Mouse (Mus musculus) hematopoietic stem cell, adult 5-6 weeks (primary cell): ENCODE data around the gene Shisa9. TPM values are rescaled to one million over a fixed set of nuclear protein-coding genes. Genes with fewer than 3 reads are reported as not detected.

Source experiments
- ATAC-seq, 2 experiments: fragments of 125-278 bp in 1 of 2; replicated peaks in 1 of 2; 2 replicates each; pipeline ENCODE4 v1.8.0; 2016 to 2017; ENCODE audit warnings: inconsistent platforms in 2 of 2, mild to moderate bottlenecking in 2 of 2, moderate number of reproducible peaks in 2 of 2, low read depth in 1 of 2, moderate TSS enrichment in 1 of 2; ENCODE audit not compliant: low FRiP score in 2 of 2, poor library complexity in 2 of 2, severe bottlenecking in 2 of 2, insufficient read depth in 1 of 2, low TSS enrichment in 1 of 2
- total RNA-seq: library from RNA; stranded (forward); fragments of 172-1452, 232-1000 nt; gene quantifications from 2 replicates; pipeline ENCODE4 v1.2.3, GENCODE M21; 2017

The Shisa9 gene
- total RNA-seq, 1 experiment from 2014 or later: not detected

GRCm38 (mm10) chr16:12119463-12119862, 135.6 kb downstream of the Shisa9 start:
- no peak for ATAC-seq

DNA sequence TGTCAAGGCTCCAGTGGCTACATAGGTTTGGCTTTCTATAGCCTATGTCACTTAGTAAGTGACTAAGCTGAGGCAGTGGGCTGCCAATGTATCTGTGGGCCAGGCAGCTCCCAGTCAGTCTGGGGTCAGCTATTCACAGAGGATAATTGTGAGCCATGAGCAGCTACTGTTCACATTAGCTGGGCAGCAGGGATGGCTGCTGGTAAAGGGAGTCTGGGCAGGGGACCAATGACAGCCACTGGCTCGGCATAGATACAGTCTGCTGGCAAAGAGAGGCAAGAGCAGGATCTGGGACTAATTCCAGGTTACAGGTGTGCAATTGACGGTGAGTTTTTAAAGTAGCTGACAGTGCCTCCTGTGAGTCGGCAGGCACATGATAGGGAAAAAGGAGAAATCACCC, 145.9 kb downstream of the Shisa9 start:
- ATAC-seq: no peak

DNA sequence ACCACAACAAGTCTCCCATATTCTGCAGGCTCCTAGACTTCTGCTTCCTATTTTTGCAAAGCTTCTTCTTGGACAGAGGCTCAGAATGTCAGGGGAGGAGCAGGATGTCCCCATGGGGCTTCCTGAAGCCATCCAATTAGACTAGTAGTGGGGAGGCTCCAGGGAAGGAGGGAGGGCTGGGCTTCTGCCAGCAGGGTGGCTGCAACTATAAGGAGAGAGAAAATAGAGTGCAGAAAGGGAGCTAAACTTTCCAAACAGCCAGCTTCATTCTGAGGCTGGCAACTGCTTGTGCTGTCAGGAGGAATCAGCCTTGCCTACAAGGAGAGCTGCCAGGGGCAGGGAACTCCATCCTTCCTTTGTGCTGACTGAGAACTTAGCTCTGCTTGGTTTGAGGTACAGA, 162.8 kb downstream of the Shisa9 start:
- no peak for ATAC-seq

DNA sequence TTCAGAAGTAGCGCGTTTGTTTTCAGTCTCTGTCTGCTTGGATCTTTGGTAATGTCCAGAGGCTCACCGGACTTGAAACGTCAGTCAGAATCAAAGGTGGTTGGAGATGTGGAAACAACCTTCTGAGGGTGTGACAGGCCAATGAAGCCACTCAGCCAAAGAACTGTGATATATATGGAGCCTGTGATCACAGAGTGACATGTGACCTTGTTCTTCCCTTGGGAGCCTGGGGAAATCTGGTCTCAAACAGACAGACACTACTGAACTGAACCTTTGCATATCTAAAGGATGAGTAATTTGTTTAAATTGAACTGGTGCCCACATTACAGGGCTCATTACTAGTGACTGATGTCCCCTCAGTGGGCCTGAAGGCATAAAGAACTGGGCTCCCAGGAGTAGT, 168.1 kb downstream of the Shisa9 start:
- ATAC-seq: no peak

- no peak for ATAC-seq
Measured at GRCm38 (mm10) chr16:12154476-12154875, 170.6 kb downstream of the Shisa9 start.

- ATAC-seq: no peak
Measured at GRCm38 (mm10) chr16:12173482-12174041, 189.6 kb downstream of the Shisa9 start.

GRCm38 (mm10) chr16:12178031-12178430, 194.1 kb downstream of the Shisa9 start:
- no peak for ATAC-seq

- ATAC-seq: no peak
Measured at GRCm38 (mm10) chr16:12189739-12190138, 205.8 kb downstream of the Shisa9 start.

- no peak for ATAC-seq
Measured at GRCm38 (mm10) chr16:12196841-12197240, 212.9 kb downstream of the Shisa9 start.

DNA sequence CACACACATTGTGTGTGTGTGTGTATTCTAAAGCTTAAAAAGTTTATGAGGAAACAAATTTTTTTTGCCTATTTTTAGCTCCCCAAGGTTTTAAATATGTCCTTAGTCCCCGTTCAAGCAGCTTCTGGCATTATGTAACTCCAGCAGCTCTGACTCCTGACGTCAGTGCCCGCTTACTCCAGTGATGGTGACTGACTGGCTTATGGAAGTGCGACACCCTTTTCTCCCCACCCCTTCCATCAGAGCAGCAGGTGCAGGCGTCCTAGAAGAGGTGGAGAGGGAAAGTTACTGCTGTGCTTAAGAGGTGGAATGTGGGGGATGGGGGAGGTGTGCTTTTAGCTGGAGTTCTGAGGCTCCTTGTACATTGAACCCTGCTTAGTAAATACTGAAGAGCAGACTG, 213.7 kb downstream of the Shisa9 start:
- no peak for ATAC-seq

- ATAC-seq: no peak
Measured at GRCm38 (mm10) chr16:12201216-12201615, 217.3 kb downstream of the Shisa9 start.

DNA sequence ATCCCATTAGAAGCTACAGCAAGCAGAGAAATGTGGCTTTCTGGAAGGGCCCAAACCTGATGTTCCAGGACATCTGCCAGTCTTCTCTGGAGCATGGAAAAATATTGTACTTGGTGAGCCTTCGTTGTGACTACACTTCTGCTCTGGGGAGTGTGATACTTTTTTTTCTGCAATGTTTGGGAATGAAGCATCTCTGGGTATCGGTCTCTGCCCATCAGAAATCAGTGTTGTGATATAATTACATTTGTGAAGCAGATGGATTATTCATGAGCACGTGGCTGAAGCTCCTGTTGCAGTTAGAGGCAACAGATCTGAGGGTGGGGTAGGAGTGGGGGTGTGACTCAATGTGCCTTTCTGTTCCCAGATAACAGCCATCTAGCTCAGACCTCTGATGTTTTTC, 218.2 kb downstream of the Shisa9 start:
- ATAC-seq: no peak

DNA sequence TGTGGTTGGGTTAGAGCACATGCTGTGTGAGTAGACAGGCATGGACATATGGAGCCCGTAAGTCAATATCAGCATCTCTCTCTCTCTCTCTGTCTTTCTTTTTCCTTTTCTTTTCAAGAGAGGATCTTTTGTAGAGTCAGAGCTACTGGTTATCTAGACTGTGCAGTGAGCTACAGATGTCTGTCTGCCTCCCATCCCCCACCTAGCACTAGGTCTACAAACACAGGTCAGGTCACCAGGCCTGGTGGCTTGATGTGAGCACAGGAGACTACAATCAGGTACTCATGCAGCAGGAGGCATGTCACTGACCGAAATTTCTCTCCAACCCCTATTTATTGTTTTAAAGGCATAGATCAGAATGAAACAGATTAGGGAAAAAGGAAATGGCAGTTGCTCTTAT, 219.1 kb downstream of the Shisa9 start:
- ATAC-seq: no peak

GRCm38 (mm10) chr16:12204423-12204822, 220.5 kb downstream of the Shisa9 start:
- no peak for ATAC-seq

DNA sequence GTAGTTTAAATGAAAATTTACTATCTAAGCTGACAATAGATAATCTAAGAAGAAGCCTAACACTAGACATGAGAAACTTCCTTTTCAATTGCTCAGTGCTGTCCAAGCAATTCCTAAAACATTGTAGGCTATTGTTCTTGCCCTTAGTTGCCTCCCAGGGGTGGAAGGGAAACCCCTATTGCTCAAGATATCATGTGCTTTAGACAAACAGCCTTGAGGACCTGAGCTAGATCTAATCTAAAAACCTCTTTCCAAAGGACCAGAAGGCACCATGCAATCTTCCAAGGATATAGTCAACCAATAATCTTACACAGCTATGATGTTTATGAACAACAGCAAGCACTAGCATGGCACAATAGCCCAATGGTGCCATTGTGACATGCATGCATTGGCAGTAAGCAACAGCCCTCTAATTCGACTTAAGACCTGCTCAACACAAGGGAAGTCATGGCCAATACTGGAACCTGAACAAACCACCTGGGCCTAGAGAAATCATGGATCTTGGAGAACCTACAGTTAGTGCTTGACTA, 222.6 kb downstream of the Shisa9 start:
- no peak for ATAC-seq

DNA sequence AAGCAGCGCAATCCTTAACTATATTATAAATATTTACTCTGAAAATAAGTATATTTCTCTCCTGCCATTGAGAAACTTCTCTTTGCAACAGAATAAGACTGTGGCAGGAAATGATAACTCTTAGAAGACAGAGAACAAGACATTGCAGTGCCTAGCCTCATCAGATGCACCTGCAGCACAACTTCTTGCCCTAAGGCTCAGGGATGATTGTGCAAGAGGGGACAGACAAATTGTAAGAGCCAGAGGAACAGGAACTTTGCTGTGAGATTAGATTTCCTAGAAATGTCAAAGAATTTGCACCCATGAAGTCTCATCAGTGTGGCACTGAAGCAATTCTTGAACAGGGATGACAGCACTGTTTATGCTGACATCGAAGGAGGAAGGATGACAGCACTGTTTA, 223.0 kb downstream of the Shisa9 start:
- ATAC-seq: no peak

GRCm38 (mm10) chr16:12209355-12209754, 225.4 kb downstream of the Shisa9 start:
- no peak for ATAC-seq

- no peak for ATAC-seq
Measured at GRCm38 (mm10) chr16:12209819-12210218, 225.9 kb downstream of the Shisa9 start.

DNA sequence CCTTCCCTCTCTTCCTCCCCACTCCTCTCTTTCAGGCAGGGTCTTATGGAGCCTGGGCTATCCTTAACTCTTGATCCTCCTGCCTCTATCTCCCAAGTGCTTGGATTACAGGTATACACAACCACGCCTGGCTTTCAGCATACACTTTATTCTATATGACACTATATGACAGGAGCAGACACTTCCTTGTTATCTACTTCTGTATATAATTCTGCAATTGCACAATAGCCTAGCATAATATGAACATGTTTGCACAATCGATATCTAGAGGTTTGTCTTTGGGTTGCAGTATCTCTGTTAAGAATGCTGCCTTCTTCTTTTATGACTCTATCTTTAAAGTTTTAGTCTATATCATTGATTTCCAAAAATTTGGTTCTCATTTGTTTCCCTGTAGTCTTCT, 230.1 kb downstream of the Shisa9 start:
- no peak for ATAC-seq
